Mouse (Mus musculus) CH12F3 (cell line): Measurements from ENCODE around the gene Pnmt.
"Not testable (repeated sequence)": the region's sequence is repeated elsewhere in the genome, so short reads cannot be mapped to it uniquely, and the experiment has no call there.

Experiments used
- in situ Hi-C: fragments of 300-500 bp; cut with MboI; formaldehyde crosslinking; loops from 2 replicates; pipeline ENCODE4 v1.14.3; 2020; ENCODE audit warnings: low sequenced_read_pairs

Gene Pnmt

DNA sequence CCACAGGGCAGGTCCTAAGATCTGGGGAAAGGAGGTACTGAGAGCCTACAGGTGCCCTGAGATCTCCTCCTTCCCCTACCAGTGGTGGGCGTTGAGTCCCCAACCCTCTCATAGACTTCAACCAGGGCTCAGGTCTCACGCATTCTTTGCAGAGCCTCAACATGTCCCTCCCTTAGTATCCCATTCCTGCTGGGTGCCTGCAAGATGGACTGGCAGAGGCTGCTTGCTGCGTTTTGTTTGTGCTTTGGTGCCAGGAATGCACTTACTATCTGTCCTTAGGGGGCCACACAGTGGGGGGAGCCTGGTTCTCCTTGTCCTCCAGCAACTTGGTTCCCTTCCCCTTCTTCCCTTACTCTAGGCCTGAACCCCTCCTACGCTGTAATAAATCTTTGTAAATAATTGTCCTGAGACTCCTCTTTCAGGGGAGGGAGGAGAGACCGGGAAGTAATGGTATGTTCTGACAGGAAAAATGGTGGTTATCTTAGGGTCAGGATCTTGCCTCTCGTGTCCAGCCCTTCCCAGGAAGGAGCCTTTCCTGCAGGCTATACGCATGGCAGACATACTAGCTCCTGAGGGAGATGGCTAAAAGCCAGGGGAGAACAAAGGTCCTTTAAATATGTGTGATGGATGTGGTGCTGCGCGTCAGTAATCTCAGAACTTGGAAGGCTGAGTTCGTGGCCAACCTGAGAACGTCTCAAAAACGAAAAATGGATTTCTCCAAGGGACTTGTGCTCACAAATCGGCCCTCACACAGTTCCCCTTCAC lies 28.7 kb upstream of the Pnmt start:
- in situ Hi-C loops, result no loop called here

DNA sequence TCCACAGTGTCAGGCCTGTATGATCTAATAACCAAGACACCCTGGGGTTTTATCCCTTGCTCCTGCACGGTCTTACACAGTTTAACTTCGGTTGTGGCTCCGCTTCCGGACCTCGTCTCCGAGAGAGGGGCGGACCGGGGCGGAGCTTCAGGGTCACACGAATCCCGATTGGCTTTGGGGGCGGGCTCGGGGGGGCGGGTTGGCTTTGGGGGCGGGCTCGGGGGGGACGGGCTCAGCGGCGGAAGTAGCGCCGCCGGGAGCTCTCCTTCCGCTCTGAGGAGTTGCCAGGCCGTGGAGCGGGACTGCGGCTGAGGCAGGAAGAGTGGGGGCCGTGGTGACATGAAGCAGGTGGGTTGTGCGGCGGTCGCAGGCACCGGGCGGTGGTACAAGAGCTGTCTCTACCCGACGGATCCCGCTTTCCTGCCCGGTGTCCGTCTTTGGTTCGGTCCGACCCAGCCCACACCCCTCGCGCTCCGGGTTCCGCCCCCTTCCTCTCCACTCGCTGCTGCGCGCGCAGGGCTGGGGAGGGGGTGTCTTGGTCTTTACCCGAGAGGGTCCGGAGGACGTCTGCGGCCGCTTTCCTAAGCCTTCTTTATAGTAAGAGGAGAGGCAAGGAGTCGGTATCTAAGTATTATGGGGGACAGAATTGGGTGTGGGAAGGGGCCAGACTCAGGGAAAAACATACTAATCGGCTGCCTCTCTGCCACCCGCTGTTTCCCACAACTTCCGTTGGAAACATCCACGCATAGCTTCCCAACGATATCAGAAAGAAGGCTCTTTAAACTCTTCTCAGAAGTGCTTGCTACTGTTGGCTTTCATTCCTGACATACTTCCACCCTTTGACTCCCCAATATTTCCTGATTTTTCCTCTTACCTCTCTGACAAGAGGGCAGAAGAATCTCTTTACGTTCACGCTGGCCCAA lies 27.8 kb upstream of the Pnmt start, which contains the start of gene Stard3:
Stard3 (plus strand) TSS at position 208 of the 923 bp plus-strand sequence.
- in situ Hi-C loops, result no loop called here

GRCm38 (mm10) chr11:98360866-98361521 lies 25.3 kb upstream of the Pnmt start:
- in situ Hi-C loops, result no loop called here

DNA sequence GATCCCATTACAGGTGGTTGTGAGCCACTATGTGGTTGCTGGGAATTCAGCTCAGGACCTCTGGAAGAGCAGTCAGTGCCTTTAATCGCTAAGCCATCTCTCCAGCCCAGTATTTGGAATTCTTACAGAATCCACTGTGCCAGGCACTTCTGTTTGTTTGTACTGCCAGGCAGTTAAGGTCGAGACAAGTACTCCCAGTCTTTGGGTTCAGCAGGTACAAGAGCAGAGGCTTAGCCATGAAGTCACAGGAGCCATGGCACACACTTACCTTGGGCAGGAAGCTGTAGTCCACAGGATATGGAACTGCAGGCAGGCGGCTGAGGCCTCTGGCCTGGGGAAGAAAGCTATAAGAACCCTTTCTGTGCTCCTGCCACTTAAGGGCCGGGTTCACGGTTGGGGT lies 22.4 kb upstream of the Pnmt start:
- in situ Hi-C loops, result no loop called here

DNA sequence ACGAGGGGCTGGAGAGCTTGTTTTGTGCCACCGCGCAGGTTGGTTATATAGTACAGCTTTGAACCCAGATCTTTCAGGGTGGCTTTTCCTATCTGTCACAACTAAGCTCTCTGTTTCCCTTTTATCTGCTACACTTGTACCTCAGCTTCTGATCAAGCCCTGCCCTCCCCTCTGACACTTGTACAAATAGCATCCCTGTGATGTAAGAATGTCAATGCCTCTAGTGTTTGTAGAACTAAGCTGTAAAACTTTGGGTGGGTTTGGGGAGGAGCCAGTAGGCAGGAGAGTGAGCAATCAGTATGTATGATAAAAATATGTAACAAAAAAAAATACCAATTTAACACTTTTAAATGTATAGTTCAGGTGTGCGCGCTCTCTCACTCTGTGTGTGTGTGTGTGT lies 21.8 kb upstream of the Pnmt start:
- in situ Hi-C loops, result no loop called here

DNA sequence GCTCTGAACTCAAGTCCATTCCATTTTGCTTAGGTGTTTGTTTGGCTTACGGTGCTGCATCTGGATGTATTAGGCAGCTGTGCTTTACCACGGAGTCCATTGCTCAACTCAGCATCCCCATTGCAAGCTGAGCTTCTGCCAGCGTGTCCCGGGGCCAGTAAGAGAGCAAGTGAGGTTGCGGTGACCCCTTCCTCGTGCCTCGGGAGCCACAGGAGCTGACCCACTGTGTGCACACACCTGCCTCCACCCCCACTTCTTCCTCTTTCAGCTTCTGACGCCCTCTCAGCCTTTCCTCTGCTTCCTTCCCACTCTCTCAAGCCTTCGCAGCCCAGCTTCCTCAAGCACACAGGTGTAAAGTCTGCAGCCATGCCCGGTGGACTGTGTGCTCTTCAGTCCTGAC lies 20.0 kb upstream of the Pnmt start:
- in situ Hi-C loops, result no loop called here

- in situ Hi-C loops, result no loop called here
Observed at GRCm38 (mm10) chr11:98367171-98367862, 18.9 kb upstream of the Pnmt start.

- in situ Hi-C loops, result no loop called here
Observed at GRCm38 (mm10) chr11:98367863-98368186, 18.4 kb upstream of the Pnmt start.

DNA sequence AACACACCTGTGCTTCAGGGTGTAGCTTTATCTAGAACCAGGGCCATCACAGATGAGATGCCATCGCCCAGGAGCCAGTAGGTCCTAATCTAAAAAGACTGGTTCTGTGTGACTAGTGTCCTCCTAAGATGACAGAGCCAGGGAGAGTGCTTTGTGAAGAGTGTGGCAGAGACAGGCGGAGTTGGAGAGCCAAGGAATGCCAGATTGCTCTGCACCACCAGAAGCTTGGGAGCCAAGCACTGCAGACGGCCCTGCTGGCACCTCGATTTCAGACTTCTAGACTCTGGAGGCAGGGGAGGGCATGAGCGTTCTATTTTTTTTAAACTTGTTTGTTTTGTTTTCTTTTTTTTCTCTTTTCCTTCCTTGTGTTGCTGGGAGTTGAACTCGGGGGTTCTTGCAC lies 16.9 kb upstream of the Pnmt start:
- in situ Hi-C loops, result no loop called here

DNA sequence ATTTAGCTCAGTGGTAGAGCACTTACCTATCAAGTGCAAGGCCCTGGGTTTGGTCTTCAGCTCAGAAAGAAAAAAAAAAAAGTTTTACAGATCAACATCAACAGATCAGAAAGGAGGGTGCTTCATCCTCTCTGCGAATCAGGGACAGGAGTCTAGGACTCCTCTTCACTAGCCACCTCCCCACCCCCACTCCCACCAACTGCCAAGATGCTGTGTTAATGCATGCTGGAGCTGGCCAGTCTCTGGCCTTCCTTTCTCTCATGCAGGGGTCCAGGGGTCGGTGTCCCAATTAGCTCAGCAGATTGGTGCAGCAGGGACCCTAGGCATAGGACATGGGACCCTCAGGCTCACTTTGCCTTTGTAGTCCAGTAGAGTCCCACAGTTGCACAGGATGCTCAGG lies 15.7 kb upstream of the Pnmt start:
- in situ Hi-C loops, result no loop called here

- in situ Hi-C loops, result no loop called here
Observed at GRCm38 (mm10) chr11:98371556-98372240, 14.6 kb upstream of the Pnmt start.

- in situ Hi-C loops, result no loop called here
Observed at GRCm38 (mm10) chr11:98372406-98372805, 13.8 kb upstream of the Pnmt start.

GRCm38 (mm10) chr11:98373244-98373643 lies 13.0 kb upstream of the Pnmt start:
- in situ Hi-C loops, result no loop called here

GRCm38 (mm10) chr11:98374266-98374665 lies 12.0 kb upstream of the Pnmt start:
- in situ Hi-C loops, result no loop called here

- in situ Hi-C loops, result no loop called here
Observed at GRCm38 (mm10) chr11:98376756-98377155, 9.5 kb upstream of the Pnmt start.

DNA sequence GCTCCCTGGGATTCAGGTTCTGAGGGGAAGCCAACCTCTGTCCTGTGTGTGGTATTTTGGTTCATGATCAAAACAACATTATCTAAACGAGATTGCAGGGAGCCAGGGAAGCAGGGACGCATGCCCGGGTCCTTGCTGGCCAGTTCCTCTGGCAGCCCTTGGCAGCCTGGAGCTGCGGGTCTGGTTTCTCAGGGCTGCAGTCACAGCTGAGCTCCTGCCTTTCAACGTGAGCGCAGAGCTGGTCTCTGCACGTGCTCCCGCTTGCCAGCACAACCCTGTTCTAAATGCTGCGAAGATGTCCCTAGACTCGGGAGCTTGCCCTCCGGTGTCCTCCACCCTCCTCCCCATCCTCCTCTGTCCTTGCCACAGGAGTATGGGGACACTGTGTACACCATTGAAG lies 8.5 kb upstream of the Pnmt start:
- in situ Hi-C loops, result no loop called here

DNA sequence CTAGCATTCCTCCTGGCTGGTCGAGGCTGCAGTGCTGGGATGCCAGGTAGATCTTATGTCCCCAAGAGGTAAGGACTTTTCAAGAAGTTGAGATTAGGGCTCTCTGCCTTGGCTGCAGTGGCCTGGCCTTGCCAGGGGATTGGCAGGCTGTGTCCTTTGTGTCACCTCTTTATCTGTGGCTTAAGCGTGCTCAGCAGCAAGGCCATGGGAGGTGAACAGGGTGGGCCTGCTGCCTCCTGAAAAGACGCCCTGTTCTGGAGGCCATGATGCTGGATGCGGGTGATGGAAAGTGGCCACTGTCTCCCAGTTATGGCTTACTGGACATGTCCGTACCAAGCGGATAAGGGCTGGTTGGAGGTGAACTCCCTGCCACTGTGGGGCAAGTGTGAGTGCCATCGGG lies 6.9 kb upstream of the Pnmt start:
- in situ Hi-C loops, result no loop called here

GRCm38 (mm10) chr11:98380106-98380505 lies 6.1 kb upstream of the Pnmt start:
- in situ Hi-C loops, result no loop called here

GRCm38 (mm10) chr11:98381651-98382050 lies 4.6 kb upstream of the Pnmt start:
- in situ Hi-C loops, result no loop called here

DNA sequence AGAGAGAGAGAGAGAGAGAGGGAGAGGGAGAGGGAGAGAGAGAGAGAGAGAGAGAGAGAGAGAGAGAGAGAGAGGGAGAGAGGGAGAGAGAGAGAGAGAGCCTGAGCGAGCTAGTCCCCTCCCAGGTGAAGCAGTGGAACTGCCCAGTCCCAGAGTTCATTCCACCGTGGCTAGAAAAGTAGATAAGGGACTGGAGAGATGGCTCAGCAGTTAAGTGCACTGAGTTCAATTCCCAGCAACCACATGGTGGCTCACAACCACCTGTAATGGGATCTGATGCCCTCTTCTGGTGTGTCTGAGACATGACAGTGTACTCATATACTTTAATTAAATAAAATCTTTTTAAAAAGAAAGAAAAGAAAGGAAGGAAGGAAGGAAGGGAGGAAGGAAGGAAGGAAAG lies 3.8 kb upstream of the Pnmt start:
- in situ Hi-C loops, result not testable (repeated sequence)
